Mouse (Mus musculus): ENCODE measurements around the gene Pik3c2b.
"Not testable (repeated sequence)": the region's sequence is repeated elsewhere in the genome, so short reads cannot be mapped to it uniquely, and the experiment has no call there.

Pik3c2b gene

GRCm38 (mm10) chr1:133032981-133033315, 12.5 kb upstream of the Pik3c2b start:
- DNase-seq (ENCODE audit: low read depth in 2 of 2, low spot score in 2 of 2) = no peak

- DNase-seq (ENCODE audit: low read depth in 2 of 2, low spot score in 2 of 2) = peak; percentile 56 to 63
These were observed 12.0 kb upstream of the Pik3c2b start for GRCm38 (mm10) chr1:133033316-133034090.

- DNase-seq (ENCODE audit: low read depth in 2 of 2, low spot score in 2 of 2) = peak; percentile 16 to 19
These were observed 11.4 kb upstream of the Pik3c2b start for GRCm38 (mm10) chr1:133034091-133034460.

GRCm38 (mm10) chr1:133034682-133035081, 10.8 kb upstream of the Pik3c2b start:
- DNase-seq (ENCODE audit: low read depth in 2 of 2, low spot score in 2 of 2) = not testable (repeated sequence)

GRCm38 (mm10) chr1:133039505-133039949, 5.9 kb upstream of the Pik3c2b start:
- peak; percentile 58 to 65 for DNase-seq (ENCODE audit: low read depth in 2 of 2, low spot score in 2 of 2)

GRCm38 (mm10) chr1:133045861-133046440, 484 bp downstream of the Pik3c2b start:
- DNase-seq (ENCODE audit: low read depth in 2 of 2, low spot score in 2 of 2) = peak; percentile 56

GRCm38 (mm10) chr1:133046441-133046931, 1.0 kb downstream of the Pik3c2b start:
- DNase-seq (ENCODE audit: low read depth in 2 of 2, low spot score in 2 of 2) = peak in 1 of 2 experiments; percentile 27

GRCm38 (mm10) chr1:133047575-133047974, 2.1 kb downstream of the Pik3c2b start:
- DNase-seq (ENCODE audit: low read depth in 2 of 2, low spot score in 2 of 2) = no peak

GRCm38 (mm10) chr1:133048690-133049089, 3.2 kb downstream of the Pik3c2b start:
- DNase-seq (ENCODE audit: low read depth in 2 of 2, low spot score in 2 of 2) = no peak

- no peak for DNase-seq (ENCODE audit: low read depth in 2 of 2, low spot score in 2 of 2)
These were observed 4.5 kb downstream of the Pik3c2b start for GRCm38 (mm10) chr1:133050001-133050431.

- no peak for DNase-seq (ENCODE audit: low read depth in 2 of 2, low spot score in 2 of 2)
These were observed 6.4 kb downstream of the Pik3c2b start for GRCm38 (mm10) chr1:133051829-133052228.

GRCm38 (mm10) chr1:133053034-133053433, 7.6 kb downstream of the Pik3c2b start:
- DNase-seq (ENCODE audit: low read depth in 2 of 2, low spot score in 2 of 2) = no peak

- no peak for DNase-seq (ENCODE audit: low read depth in 2 of 2, low spot score in 2 of 2)
These were observed 8.9 kb downstream of the Pik3c2b start for GRCm38 (mm10) chr1:133054326-133054725.

- no peak for DNase-seq (ENCODE audit: low read depth in 2 of 2, low spot score in 2 of 2)
These were observed 12.0 kb downstream of the Pik3c2b start for GRCm38 (mm10) chr1:133057345-133058034.

- no peak for DNase-seq (ENCODE audit: low read depth in 2 of 2, low spot score in 2 of 2)
These were observed 14.1 kb downstream of the Pik3c2b start for GRCm38 (mm10) chr1:133059592-133059991.

GRCm38 (mm10) chr1:133060681-133061080, 15.2 kb downstream of the Pik3c2b start:
- DNase-seq (ENCODE audit: low read depth in 2 of 2, low spot score in 2 of 2) = no peak

- DNase-seq (ENCODE audit: low read depth in 2 of 2, low spot score in 2 of 2) = no peak
These were observed 17.7 kb downstream of the Pik3c2b start for GRCm38 (mm10) chr1:133063164-133063563.

- DNase-seq (ENCODE audit: low read depth in 2 of 2, low spot score in 2 of 2) = no peak
These were observed 22.8 kb downstream of the Pik3c2b start for GRCm38 (mm10) chr1:133068268-133068667.

GRCm38 (mm10) chr1:133068669-133069274, 23.3 kb downstream of the Pik3c2b start:
- no peak for DNase-seq (ENCODE audit: low read depth in 2 of 2, low spot score in 2 of 2)

- no peak for DNase-seq (ENCODE audit: low read depth in 2 of 2, low spot score in 2 of 2)
These were observed 24.0 kb downstream of the Pik3c2b start for GRCm38 (mm10) chr1:133069275-133070120.

GRCm38 (mm10) chr1:133070157-133070556, 24.7 kb downstream of the Pik3c2b start:
- no peak for DNase-seq (ENCODE audit: low read depth in 2 of 2, low spot score in 2 of 2)
